Mouse (Mus musculus) testis, postnatal 14 days (tissue): Measurements from ENCODE around the gene Ncoa7.
"Not testable (repeated sequence)": the region's sequence is repeated elsewhere in the genome, so short reads cannot be mapped to it uniquely, and the experiment has no call there.

Experiments
- DNase-seq: peaks from one replicate; pipeline ENCODE4 v3.0.0; 2021; ENCODE audit warnings: low spot score

Gene Ncoa7

GRCm38 (mm10) chr10:30787684-30788339, 15.3 kb downstream of the Ncoa7 start:
- DNase-seq, result no peak

DNA sequence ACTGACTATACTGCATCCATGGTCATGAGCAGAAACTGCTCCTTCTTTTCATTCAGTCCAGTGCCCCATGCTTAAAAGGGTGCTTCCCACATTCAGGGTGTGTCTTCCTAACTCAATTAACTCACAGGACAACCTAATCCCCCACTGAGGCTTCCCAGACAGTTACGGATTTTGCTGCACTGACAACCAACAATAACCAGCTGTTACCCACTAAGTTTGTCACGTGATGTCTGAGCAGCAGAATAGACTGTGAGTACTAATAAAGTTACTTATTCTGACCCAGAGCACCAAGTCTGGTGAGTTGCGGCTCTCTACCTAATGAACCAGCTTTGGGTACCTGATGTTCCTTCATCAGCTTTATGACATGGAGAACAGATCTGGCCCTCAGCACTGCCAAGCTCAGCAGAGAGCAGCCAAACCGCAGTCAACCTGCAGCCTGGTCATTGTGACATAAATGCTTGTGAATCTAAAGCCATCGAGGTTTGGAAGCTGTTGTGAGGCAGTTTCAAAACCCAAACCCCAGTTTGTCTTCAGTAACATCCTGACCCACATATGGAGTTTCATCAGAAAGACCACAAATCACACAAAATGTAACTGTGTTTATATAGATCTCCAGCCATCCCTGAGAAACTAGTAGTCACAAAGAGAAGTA, 16.9 kb downstream of the Ncoa7 start:
- DNase-seq, result no peak

DNA sequence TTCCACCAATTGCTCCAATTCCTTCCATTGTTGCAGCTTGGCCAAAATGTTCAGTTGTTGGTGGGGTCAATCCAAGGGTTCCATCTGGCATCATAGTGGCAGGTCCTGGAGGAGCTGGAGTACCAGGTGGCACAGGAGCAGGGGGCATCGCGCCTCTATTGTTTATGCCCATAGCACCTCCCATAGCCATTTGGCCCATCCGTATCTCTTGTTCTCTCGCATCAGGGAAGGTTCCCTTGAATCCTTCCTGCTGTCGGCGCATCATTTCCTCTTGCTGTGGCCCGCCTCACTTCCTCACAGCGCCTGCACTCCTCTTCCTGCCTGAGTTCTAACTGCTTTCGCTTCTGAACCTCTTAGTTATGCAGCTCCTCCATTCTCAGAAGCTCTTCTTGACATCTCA, 22.2 kb downstream of the Ncoa7 start:
- not testable (repeated sequence) for DNase-seq

DNA sequence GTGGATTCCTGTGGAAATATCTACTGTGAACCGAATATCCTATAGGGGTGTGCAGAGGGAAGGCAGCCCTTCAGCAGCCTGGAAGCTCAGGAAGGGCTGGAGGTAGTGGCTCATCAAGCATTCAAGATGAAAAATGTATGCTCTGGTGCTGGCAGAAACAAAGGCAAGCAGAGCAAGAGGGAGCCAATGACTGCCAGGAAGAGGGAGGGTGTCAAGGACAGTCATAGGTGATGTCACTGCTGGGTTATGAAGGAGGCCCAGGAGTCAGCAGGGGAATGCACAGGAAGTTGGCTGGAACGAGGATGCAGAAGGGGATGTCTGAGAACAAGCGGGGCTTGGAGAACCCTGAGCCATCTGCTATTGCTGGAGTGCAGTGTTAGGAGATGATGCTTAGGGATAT, 24.9 kb downstream of the Ncoa7 start:
- DNase-seq, result no peak

- no peak for DNase-seq
These were observed 27.1 kb downstream of the Ncoa7 start for GRCm38 (mm10) chr10:30775987-30776386.

DNA sequence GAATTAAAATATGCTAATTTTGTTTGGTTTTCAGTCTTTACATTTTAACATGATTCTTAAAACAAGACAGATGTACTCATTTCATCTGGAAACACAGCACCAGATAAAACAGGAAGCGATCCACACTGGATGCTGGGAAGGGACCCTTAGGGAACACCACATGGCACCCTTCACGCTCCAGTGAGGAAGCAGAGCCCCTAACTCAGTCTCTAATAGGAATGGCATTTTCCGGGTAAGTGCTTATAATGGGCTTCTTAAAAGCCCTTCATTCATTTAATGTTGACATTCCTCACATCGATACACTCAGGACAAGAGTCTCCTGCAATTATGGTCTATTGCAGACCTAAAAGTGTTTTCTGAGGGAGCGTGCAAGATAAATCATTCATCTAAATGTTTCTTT, 27.6 kb downstream of the Ncoa7 start:
- no peak for DNase-seq

DNA sequence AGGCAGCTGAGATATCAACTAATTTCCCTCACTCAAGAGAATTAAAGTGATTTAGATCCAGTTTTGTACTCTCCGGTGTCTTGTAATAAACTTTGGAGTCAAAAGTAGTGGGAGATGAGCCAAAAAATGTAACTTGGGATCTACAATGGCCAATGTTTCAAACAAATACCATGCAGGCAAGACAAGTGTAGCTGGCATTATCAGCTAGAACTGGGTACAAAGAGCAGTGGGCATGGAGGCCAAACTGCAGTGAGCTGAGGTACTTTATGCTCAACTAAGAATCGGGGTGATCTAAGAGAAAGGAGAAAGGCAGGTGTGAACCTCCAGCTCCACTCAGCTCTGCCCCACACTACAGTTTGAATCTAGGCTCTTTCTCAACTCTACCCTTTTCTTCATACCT, 28.7 kb downstream of the Ncoa7 start:
- no peak for DNase-seq

GRCm38 (mm10) chr10:30773181-30773580, 29.9 kb downstream of the Ncoa7 start:
- no peak for DNase-seq

DNA sequence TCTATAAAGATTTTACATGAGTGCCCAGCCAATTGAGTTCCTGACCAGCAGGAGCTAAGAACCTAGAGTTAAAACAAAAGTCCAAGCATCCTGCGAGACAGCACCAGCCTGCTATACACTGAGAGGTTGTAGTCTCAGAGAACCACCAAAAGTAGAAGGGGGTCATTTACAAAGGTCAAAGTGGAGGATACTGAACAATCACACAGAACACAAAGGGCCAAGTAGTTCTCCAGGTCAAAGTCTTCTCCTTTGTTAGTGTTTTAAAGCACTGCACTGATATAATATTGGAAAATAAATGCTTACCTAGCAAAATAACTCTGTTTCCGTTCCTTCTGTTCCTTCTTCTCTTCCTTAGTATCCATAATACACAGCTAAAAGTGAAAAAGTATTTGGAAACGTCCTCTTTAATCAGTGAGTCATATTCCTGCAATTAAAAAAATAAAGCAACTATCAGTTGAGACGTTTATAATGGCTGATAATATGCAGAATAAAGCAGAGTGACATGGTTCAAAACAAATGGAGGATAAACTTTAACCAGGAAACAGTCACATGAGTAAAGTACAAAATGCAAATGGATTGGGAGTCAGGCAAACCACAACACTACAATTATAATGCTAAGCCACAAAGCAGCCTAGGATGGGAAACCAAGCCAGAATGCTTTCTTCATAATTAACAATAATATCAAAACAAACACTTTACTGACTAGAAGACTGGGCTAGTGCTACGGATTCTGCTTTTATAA, 31.5 kb downstream of the Ncoa7 start:
- no peak for DNase-seq

- DNase-seq, result no peak
These were observed 34.3 kb downstream of the Ncoa7 start for GRCm38 (mm10) chr10:30768820-30769219.

- peak; percentile 56 for DNase-seq
These were observed 34.9 kb downstream of the Ncoa7 start for GRCm38 (mm10) chr10:30768250-30768649.

- peak; percentile 19 for DNase-seq
These were observed 39.9 kb downstream of the Ncoa7 start for GRCm38 (mm10) chr10:30763179-30763770.

- no peak for DNase-seq
These were observed 40.7 kb downstream of the Ncoa7 start for GRCm38 (mm10) chr10:30762284-30762964.

- no peak for DNase-seq
These were observed 43.6 kb downstream of the Ncoa7 start for GRCm38 (mm10) chr10:30759360-30760147.

DNA sequence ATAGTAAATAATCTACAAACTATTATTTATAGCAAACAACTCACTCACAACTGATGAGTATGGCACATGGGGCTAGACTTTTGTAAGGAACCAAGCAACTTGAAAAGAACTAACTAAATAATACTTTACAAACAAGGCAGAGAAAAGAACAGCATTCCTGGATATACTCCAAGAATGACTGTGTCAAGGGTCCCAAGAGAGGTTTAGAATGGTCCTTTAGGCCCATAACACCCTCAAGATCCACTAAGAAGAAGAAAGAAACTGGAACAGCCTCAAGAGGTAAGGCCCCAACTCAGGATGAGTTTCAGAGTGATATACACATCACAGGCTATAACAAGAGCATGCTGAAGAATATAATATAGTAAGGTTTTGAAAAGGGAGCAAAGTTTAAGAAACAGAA, 47.1 kb downstream of the Ncoa7 start:
- no peak for DNase-seq

GRCm38 (mm10) chr10:30754825-30755457, 48.2 kb downstream of the Ncoa7 start:
- DNase-seq, result no peak

DNA sequence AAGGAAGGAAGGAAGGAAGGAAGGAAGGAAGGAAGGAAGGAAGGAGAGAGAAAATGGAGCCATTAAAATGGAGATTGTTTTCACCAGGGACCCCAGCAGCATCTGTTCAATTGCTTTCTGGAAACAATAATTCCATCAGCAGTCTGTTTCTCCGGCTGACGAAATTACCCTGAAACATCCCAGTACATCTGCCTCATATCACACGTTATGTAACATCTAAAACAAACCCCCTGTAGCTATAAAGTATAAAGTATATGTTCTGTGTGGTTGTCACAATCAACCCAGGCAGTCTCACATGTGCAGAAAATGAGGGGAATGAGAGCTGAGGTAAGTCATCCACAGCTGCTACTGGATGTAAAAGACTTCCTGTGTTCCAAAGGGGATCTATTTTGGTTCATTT, 49.0 kb downstream of the Ncoa7 start:
- DNase-seq, result no peak

- no peak for DNase-seq
These were observed 50.6 kb downstream of the Ncoa7 start for GRCm38 (mm10) chr10:30752485-30752884.

DNA sequence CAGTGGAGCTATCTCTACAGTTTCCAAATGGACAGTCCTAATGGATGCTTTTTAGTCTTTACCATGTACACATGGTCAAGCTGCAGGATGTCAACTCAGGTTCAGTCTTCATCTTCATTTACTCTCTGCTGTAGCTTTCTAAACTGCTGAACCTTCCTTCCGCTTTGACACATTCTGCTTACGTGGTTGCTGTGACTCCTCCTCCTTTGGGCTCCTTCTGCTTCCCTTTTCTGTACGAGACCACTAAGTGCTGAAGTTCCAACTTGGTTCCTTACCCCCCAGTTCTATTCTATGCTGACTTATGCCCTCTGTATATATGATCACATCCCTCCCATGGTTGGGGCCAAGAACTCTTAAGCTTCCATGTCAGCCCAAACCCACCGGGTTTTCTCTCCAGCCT, 51.5 kb downstream of the Ncoa7 start:
- DNase-seq, result no peak

DNA sequence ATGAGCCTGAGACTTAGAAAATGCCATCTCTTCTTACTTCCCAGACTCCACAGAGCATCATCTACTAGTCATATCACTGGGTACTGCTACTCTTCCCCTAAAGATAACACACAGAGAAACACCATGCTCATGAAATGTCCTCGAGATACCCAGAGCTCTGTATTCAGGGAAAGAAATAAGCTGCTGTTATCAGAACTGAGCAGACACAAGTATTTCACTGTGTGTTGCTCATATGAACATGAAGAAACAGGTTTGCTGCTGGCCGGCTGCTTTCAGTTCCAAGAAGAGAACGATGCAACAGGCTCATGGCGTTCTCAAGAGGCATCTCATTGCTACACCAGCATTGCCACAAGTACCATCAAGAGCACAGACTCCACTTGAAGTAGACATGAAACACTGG, 53.3 kb downstream of the Ncoa7 start:
- no peak for DNase-seq
